Mouse (Mus musculus): ENCODE data around the gene Acrbp. TPM values are rescaled to one million over a fixed set of nuclear protein-coding genes. Genes with fewer than 3 reads are reported as not detected.

Acrbp gene
- 22.0 and 22.1 TPM in 2 replicates for polyA plus RNA-seq (2012; ENCODE audit: low replicate concordance)

GRCm38 (mm10) chr6:125049678-125050077 lies at the start of gene Acrbp:
Gene Acrbp (plus strand): TSS chr6:125049689.

DNA sequence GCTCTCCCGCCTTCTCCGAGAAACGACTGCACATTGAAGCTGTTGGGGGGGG lies 40.5 kb upstream of the Acrbp start, which contains the start of gene Zfp384:
TSS of gene Zfp384 (plus strand) at position 17 of the 52 bp plus-strand sequence.

DNA sequence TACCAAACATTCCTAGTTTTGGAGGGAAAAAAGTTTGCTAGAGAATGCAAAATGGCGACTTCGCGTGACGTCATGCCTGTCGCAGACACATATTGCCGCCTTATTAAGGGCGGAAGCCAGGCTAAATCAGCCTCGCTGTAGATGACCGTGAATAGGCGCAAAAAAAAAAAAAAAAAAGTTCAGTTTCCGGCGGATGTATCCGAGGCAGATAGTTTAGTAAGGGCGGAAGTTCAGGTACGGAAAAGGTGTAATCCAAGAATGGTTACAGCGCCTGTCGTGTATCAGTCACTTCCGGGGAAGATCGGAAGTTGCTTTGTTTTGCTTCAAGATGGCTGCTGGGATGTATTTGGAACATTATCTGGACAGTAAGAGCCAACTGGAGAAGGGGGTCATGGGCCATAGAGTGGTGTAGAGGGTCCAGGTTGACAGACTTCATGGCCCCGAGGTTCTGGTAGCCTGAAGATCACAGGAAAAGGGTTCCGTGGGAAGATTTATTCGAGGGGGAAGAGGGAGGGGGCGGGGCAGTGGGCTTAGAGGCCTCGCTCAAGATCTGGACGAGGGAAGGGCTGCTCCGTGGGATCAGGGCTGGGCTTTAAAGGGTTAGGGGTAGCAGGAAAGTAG lies 9.8 kb upstream of the Acrbp start, which contains the start of gene Ing4:
TSS of gene Ing4 (plus strand) at position 228 of the 621 bp plus-strand sequence.

DNA sequence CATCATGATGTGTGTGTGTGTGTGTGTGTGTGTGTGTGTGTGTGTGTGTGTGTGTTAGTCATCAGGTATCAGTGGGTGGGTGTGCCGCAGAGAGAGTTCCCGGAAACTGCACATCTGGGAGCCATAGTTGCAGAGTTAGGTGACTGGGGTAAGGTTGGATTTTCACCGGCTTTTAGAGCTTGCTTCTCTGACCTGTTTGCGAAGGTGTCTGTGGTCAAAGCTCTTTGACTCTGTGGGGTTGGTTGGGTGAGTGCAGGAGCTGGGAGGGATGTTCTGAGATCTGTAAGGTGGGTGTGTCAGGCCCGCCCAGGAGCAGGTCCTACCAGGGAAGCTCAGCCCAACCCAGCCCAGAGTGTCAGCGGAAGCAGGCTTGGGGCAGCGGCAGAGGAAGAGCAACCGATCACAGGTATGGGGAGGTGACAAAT lies 18.1 kb downstream of the Acrbp start, which contains the start of gene Lpar5:
TSS of gene Lpar5 (plus strand) at position 350 of the 425 bp plus-strand sequence.

DNA sequence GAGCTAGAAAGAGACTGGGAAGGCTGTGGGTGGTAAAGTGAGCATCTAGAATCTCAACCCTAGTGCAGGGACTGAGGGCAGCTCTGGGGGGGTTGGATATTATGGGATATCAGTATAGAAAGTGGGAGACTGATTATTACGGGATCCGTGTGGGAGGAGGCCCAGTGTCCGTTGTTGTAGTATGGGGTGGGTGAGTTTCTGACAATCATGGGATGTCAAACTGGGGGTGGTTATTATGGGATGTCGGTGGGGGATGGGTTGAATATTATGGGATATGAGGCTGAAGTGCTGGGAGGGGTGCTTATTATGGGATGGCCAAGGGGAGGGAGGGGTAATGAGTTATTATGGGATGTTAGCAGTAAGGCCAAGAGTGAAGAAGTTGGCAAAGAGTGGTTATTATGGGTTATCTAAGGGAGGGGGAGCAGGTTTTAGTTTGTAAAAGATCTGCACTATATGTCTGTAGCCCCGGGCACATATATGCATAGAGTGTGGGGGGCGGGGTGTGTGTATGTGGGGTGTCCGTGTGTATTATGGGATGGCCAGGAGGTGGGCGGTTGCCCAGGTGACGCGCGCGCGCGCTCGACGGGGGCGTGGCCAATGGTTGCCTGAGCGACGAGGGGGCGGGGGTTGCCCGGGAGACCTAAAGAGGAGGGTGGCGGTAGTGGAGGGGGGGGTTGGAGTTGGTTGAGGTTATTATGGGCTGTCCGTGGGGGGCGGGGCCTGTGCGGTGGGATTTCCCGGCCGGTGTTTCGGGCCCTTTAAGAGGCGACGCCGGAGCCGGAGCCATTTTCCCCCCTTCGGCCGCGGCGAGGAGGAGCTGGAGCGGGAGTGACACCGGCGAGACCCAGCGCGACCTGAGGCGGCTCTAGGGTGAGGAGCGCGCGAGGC lies 46.1 kb downstream of the Acrbp start, which contains the start of gene Chd4:
TSS of gene Chd4 (plus strand) at position 591 of the 888 bp plus-strand sequence.

Other genes with a start within 250 kb of the Acrbp start
- gene Spsb2, start 241.0 kb upstream of the Acrbp start, polyA plus RNA-seq (2012; ENCODE audit: low replicate concordance), result 16.0 and 17.1 TPM in 2 replicates
- 11.3 and 43.1 TPM in 2 replicates for gene Tpi1, start 235.4 kb upstream of the Acrbp start, polyA plus RNA-seq (2012; ENCODE audit: low replicate concordance)
- 27.3 and 47.7 TPM in 2 replicates for gene Usp5, start 220.2 kb upstream of the Acrbp start, polyA plus RNA-seq (2012; ENCODE audit: low replicate concordance)
- 9.2 and 13.6 TPM in 2 replicates for gene Cdca3, start 220.1 kb upstream of the Acrbp start, polyA plus RNA-seq (2012; ENCODE audit: low replicate concordance)
- gene Gnb3, start 209.4 kb upstream of the Acrbp start, polyA plus RNA-seq (2012; ENCODE audit: low replicate concordance), result 0.11 and 1.2 TPM in 2 replicates
- gene P3h3, start 191.9 kb upstream of the Acrbp start, polyA plus RNA-seq (2012; ENCODE audit: low replicate concordance), result 1.9 and 4.7 TPM in 2 replicates
- gene Gpr162, start 185.7 kb upstream of the Acrbp start, polyA plus RNA-seq (2012; ENCODE audit: low replicate concordance), result 1.7 and 7.4 TPM in 2 replicates
- 63.7 and 67.0 TPM in 2 replicates for gene Cd4, start 161.5 kb upstream of the Acrbp start, polyA plus RNA-seq (2012; ENCODE audit: low replicate concordance)
- gene Lag3, start 138.0 kb upstream of the Acrbp start, polyA plus RNA-seq (2012; ENCODE audit: low replicate concordance), result 17.4 and 27.6 TPM in 2 replicates
- gene Ptms, start 129.6 kb upstream of the Acrbp start, polyA plus RNA-seq (2012; ENCODE audit: low replicate concordance), result 543 and 1,849 TPM in 2 replicates
- gene Mlf2, start 118.3 kb upstream of the Acrbp start, polyA plus RNA-seq (2012; ENCODE audit: low replicate concordance), result 148 and 194 TPM in 2 replicates
- gene Cops7a, start 84.2 kb upstream of the Acrbp start, polyA plus RNA-seq (2012; ENCODE audit: low replicate concordance), result 29.0 and 55.9 TPM in 2 replicates
- gene Pianp, start 53.0 kb upstream of the Acrbp start, polyA plus RNA-seq (2012; ENCODE audit: low replicate concordance), result 51.0 and 101 TPM in 2 replicates
- 50.8 and 78.9 TPM in 2 replicates for gene Zfp384, start 40.5 kb upstream of the Acrbp start, polyA plus RNA-seq (2012; ENCODE audit: low replicate concordance)
- gene Ing4, start 9.9 kb upstream of the Acrbp start, polyA plus RNA-seq (2012; ENCODE audit: low replicate concordance), result 19.0 and 38.5 TPM in 2 replicates
- gene Lpar5, start 18.2 kb downstream of the Acrbp start, polyA plus RNA-seq (2012; ENCODE audit: low replicate concordance), result 8.6 and 15.2 TPM in 2 replicates
- 130 and 203 TPM in 2 replicates for gene Chd4, start 46.3 kb downstream of the Acrbp start, polyA plus RNA-seq (2012; ENCODE audit: low replicate concordance)
- gene Nop2, start 82.2 kb downstream of the Acrbp start, polyA plus RNA-seq (2012; ENCODE audit: low replicate concordance), result 11.4 and 27.6 TPM in 2 replicates
- 54.7 and 135 TPM in 2 replicates for gene Iffo1, start 95.6 kb downstream of the Acrbp start, polyA plus RNA-seq (2012; ENCODE audit: low replicate concordance)
- 267 and 2,413 TPM in 2 replicates for gene Gapdh, start 116.8 kb downstream of the Acrbp start, polyA plus RNA-seq (2012; ENCODE audit: low replicate concordance)
- 31.3 and 49.7 TPM in 2 replicates for gene Ncapd2, start 142.0 kb downstream of the Acrbp start, polyA plus RNA-seq (2012; ENCODE audit: low replicate concordance)
- 56.7 and 77.1 TPM in 2 replicates for gene Mrpl51, start 142.1 kb downstream of the Acrbp start, polyA plus RNA-seq (2012; ENCODE audit: low replicate concordance)
- 14.4 and 28.4 TPM in 2 replicates for gene Vamp1, start 165.9 kb downstream of the Acrbp start, polyA plus RNA-seq (2012; ENCODE audit: low replicate concordance)
- 35.1 and 36.7 TPM in 2 replicates for gene Tapbpl, start 182.2 kb downstream of the Acrbp start, polyA plus RNA-seq (2012; ENCODE audit: low replicate concordance)
- 43.0 and 105 TPM in 2 replicates for gene Cd27, start 187.3 kb downstream of the Acrbp start, polyA plus RNA-seq (2012; ENCODE audit: low replicate concordance)
- not detected in 2 replicates for gene Tuba3a, start 236.4 kb downstream of the Acrbp start, polyA plus RNA-seq (2012; ENCODE audit: low replicate concordance)